23 mouse cellular contexts compared by ENCODE assay signal in genomic region chr3:122998511-122998910, GRCm38 (mm10). TPM values are rescaled to one million over a fixed set of nuclear protein-coding genes. Genes with fewer than 3 reads are reported as not detected.
"Had no signal": no experiment of that assay in that cellular context is flagged by ENCODE, and none has a peak within 500 bp of the region (broad histone marks: within the 10 kb centered on the region; RNA-seq: fewer than 3 reads in every experiment).

No protein-coding gene starts in this region.

- H3K9me3 ChIP-seq: liver, embryonic 15.5 days; midbrain, embryonic 13.5 days; midbrain, embryonic 15.5 days; neural tube, embryonic 12.5 days; stomach, embryonic 15.5 days had no signal

- H3K4me2 ChIP-seq: liver, embryonic 15.5 days; lung, embryonic 15.5 days; midbrain, embryonic 11.5 days; midbrain, embryonic 13.5 days; midbrain, embryonic 15.5 days; neural tube, embryonic 12.5 days; stomach, embryonic 15.5 days had no signal

- DNase-seq: liver, postnatal 0 days; lung, adult 2 months; lung, postnatal 14 days; lung, postnatal 4 days; right cerebral cortex, postnatal 14 days; thymus, adult 18-20 months; thymus, postnatal 14 days; thymus, postnatal 36 days had no signal

- ATAC-seq: liver, postnatal 0 days; lung, postnatal 0 days; midbrain, embryonic 13.5 days; midbrain, embryonic 15.5 days had no signal

- H3K27ac ChIP-seq: liver, embryonic 15.5 days; lung, embryonic 15.5 days; midbrain, embryonic 13.5 days; midbrain, embryonic 15.5 days; neural tube, embryonic 12.5 days; stomach, embryonic 15.5 days; stomach, postnatal 0 days had no signal

- H3K4me1 ChIP-seq: liver, embryonic 15.5 days; lung, embryonic 15.5 days; midbrain, embryonic 13.5 days; midbrain, embryonic 15.5 days; neural tube, embryonic 12.5 days; stomach, embryonic 15.5 days had no signal

- H3K27me3 ChIP-seq: liver, embryonic 15.5 days; lung, embryonic 15.5 days; midbrain, embryonic 13.5 days; midbrain, embryonic 15.5 days; neural tube, embryonic 12.5 days; stomach, embryonic 15.5 days had no signal

- H3K36me3 ChIP-seq: liver, embryonic 15.5 days; lung, embryonic 15.5 days; midbrain, embryonic 13.5 days; midbrain, embryonic 15.5 days; neural tube, embryonic 12.5 days; stomach, embryonic 15.5 days had no signal

- H3K9ac ChIP-seq: liver, embryonic 15.5 days; liver, postnatal 0 days; lung, embryonic 15.5 days; midbrain, embryonic 13.5 days; midbrain, embryonic 15.5 days; neural tube, embryonic 12.5 days; stomach, embryonic 15.5 days had no signal

- H3K4me3 ChIP-seq: liver, embryonic 15.5 days; lung, embryonic 15.5 days; midbrain, embryonic 13.5 days; midbrain, embryonic 15.5 days; neural tube, embryonic 12.5 days; stomach, embryonic 15.5 days had no signal

RNA-seq across cellular contexts. Expression of gene Myoz2, which starts 36.3 kb away (rescaled TPM):
- total RNA-seq: megakaryocyte, adult 5-6 weeks; monocyte, adult 5-6 weeks; neutrophil, adult 5-6 weeks had no signal
- polyA plus RNA-seq: midbrain, embryonic 11.5 days; midbrain, embryonic 13.5 days; midbrain, embryonic 15.5 days; midbrain, postnatal 0 days; spleen, adult 2 months; thymus, postnatal 0 days had no signal
